Mouse (Mus musculus): Measurements from ENCODE around the gene Tspan4. TPM values are rescaled to one million over a fixed set of nuclear protein-coding genes. Genes with fewer than 3 reads are reported as not detected.

The Tspan4 gene
- total RNA-seq (2021): 10 to 100 TPM; 18.6 to 21.0 TPM
- long read RNA-seq, experiment 1, transcript Tspan4-202 (8 exons, 1,281 nt): major isoform, 17 of 31 reads
- long read RNA-seq, experiment 1, transcript Tspan4-201 (8 exons, 1,466 nt): minor isoform, 11 of 31 reads
- long read RNA-seq, experiment 1, partial matches to known transcripts: 2 of 31 reads
- long read RNA-seq, experiment 1, other reads (novel, unspliced or antisense): 1 of 31 reads
- long read RNA-seq, experiment 2, transcript Tspan4-201 (8 exons, 1,466 nt): major isoform, 11 of 25 reads
- long read RNA-seq, experiment 2, transcript Tspan4-202 (8 exons, 1,281 nt): minor isoform, 10 of 25 reads
- long read RNA-seq, experiment 2, partial matches to known transcripts: 2 of 25 reads
- long read RNA-seq, experiment 2, other reads (novel, unspliced or antisense): 2 of 25 reads

DNA sequence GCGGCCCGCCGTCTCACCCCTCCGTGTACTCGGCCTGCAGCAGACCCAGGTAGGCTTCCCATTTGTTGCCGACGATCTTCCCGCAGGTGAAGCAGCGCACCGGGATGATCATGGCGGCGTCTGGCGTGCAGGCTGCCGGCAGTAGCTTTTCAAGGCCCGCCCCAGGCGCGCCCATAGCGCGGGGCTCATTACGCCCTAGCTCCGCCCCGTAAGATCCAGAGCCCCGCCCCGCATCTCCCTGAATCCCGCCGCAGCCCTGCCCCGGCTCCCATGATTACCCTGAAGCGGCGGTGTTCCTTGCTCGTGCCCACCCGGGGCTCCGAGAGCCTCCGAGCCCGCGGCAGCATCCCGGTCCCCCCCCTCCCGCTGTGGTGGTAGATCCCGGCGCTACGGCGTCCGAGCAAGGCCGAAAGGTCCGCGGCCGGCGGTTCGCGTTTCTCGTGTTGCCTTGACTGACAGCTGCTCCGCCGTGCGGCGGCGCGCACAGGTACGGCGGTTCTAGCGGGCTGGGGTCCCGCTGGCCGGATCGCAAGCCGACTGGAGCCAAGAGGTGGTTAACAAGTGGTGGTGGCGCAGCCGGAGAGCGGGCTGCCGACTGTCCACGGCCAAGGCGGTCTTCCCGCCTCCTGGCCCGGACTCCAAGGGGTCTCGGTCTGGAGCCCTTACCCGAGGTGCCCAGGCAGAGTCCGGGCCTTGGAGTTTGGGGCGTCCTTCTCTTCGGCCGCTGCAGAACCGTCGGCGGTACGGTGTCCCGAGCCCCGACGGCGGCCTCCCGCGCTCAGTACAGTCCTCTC, at the start of gene Tspan4, which contains the start of gene Polr2l:
Gene Tspan4, plus strand, starts transcription at position 230 of the 794 bp plus-strand sequence.
Gene Polr2l, minus strand, starts transcription at position 122 of the 794 bp plus-strand sequence.
- DNase-seq: peak; percentile 82

- no peak for DNase-seq
Observed at GRCm38 (mm10) chr7:141426948-141427730, 47.9 kb upstream of the Tspan4 start.

- DNase-seq: no peak
Observed at GRCm38 (mm10) chr7:141428701-141429100, 46.3 kb upstream of the Tspan4 start.

DNA sequence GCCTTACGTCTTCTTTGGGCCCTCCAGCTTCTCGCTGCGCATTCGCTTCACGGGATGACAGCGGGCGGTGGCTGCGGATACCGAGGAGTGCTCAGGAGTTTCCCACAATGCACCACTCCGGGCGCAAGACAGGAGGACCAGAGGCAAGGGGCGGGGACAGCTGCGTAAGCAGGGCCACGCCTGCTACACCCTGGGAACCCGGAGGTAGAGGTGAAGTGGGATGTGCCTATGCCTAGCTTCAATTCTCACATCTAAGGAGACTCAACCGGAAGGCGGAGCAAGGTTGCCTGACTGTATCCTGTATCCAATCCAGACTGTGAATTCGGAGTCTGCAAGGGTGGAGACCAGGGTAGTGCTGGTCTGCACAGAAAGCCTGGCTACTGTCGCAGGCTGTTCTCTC, 45.7 kb upstream of the Tspan4 start, which contains the start of gene Cend1:
Gene Cend1, minus strand, starts transcription at position 182 of the 400 bp plus-strand sequence.
- DNase-seq: no peak

- no peak for DNase-seq
Observed at GRCm38 (mm10) chr7:141429840-141430584, 45.0 kb upstream of the Tspan4 start.

DNA sequence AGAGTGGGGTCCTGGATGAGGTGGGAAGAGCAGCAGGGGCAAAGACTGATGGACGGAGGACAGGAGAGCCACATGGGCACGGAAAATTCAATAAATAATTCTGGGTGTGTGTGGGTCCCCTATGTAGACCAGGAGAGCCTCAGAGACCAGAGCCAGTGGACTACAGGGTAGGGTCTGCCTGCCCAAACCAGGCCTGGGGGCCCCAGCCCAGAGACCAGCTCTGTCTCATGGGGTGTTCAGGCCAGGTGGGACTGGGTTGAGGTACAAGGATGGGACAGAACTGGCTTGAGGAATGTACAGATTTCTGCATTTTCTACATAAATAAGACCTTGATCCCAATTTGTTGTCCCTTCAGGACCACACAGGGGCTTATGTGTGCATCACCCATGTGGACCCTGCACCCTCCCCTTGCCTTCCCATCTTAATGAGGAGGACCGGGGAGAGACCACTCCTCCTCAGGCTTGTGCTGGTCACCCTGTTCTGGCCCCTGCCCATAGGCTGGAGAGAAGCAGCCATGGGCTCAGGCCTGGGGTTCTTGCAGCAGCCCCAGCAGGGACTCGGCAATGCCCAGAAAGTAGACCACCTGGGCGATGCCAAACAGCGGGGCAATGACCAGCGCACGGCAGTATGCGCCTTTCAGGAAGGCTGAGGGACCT, 44.3 kb upstream of the Tspan4 start:
- DNase-seq: no peak

DNA sequence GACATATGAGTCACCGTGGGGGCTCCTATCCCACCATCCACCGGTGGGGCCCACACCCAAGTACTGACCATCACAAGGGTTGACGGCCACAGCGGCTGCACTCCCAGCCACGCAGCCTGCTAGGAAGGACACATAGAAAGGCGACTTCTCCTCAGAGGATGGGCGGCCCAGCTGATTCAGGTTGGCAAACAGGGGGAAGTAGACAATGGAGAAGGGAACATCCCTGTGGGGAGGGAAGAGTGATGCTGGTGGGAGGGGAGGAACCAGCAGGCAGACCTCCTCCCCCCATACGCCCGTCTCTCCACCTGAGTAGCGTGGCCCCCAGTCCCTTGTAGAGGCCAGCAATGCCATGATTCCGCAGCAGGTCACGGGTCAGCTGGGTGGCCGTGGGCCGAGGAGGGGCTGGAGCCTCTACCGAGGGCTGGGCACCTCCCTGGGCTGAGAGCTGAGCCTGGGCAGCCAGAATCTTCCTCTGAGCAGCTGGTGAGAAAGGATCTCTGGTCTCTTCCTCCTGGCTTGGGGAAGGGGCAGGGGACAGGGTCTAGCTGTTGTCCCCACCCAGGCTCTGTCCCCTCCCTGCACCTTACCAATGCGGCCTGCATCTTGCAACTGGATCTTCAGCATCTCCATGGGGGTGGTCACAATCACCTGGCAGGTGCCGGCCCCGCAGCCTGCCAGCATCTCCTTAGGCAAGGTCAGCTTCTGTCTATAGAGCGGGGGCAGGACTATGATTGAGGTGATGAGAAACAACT, 43.4 kb upstream of the Tspan4 start:
- no peak for DNase-seq

DNA sequence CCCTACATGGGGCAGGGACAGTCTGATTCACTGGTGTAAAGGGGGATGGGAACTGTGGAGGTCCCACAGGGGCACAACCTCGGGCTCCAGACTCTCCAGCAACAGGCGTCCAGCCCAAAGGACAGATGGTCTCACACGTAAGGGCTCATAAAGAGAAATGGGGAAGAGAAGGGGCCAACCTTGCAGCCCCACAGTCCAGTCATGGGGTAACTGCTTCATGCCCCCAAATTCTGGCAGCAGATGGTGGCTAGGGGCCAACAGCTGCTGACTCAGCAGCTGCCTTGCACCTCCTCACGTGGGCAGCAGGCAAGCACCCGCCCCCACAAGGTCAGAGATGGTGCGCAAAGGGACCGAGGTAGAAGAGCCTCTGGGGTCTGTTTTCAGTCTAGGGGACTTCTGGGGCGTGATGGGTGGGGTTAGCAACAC, 42.8 kb upstream of the Tspan4 start:
- DNase-seq: peak; percentile 45

GRCm38 (mm10) chr7:141432741-141433516, 42.1 kb upstream of the Tspan4 start:
- no peak for DNase-seq

GRCm38 (mm10) chr7:141433517-141434400, 41.3 kb upstream of the Tspan4 start:
- no peak for DNase-seq

DNA sequence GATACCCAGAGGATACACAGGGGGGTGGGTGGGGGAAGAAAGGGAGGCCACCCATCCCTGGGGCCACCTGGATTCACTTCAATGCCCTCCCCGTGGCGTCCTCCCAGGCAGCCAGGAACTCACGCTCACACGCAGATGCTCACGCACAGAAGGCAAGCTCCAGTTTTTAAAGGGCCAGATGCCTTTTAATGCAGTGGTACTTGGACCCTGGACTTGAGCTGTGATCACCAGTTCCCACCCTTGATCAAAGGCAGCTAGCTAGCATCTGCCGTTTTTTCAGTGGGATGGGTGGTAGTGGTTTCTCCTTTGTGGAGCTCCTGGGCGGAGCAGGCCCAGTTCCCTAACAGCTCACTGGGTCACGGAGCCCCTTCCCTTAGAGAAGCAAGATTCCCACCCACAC, 40.6 kb upstream of the Tspan4 start:
- no peak for DNase-seq

- DNase-seq: peak; percentile 53
Observed at GRCm38 (mm10) chr7:141435129-141435855, 39.7 kb upstream of the Tspan4 start.

DNA sequence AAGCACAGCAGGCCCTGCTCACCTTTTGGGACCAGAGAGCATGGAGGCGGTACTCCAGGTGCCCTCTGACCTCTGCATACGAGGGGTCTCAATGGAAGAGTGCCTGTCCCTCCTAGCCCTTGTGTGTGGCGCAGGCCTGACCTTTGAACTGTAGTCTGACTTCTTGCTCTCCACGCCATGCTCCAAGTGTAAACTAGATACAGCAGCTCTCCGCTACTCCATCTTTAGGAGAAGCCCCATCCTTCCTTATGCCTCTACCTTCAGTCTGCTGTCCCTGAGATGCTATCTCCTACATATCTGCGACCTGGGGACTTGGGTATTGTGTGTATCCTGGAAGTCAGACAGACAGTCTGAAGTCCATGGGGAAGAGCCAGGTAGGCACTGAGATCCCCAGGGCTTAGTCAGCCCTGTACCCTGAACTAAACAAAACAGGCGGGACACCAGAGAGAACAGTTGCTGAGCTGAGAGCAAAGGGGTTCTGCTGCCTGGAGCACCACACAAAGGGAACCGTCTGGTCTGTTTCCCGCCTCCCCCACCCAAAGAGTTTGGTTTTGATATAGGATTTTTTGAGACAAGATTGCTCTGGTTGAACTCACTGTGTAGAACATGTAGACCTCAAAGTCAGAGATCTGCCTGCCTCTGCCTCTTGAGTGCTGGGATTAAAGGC, 39.1 kb upstream of the Tspan4 start:
- DNase-seq: no peak

DNA sequence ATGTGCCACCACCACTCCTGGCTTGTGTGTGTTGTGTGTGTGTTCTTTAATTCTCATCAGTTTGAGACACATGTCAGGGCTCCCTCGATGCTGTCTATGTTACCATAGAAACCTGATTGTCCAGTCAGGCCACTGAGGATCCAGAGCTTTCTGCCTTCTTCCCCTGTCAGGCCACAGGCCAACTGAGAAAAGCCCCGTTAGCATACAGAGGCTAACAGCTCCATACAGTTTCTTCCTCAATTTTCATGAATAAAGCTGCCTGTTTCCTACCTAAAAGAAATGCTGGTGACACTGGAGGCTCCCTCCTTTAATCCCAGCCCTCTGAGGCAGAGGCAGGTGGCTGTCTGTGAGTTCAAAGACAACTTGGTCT, 38.5 kb upstream of the Tspan4 start:
- no peak for DNase-seq

DNA sequence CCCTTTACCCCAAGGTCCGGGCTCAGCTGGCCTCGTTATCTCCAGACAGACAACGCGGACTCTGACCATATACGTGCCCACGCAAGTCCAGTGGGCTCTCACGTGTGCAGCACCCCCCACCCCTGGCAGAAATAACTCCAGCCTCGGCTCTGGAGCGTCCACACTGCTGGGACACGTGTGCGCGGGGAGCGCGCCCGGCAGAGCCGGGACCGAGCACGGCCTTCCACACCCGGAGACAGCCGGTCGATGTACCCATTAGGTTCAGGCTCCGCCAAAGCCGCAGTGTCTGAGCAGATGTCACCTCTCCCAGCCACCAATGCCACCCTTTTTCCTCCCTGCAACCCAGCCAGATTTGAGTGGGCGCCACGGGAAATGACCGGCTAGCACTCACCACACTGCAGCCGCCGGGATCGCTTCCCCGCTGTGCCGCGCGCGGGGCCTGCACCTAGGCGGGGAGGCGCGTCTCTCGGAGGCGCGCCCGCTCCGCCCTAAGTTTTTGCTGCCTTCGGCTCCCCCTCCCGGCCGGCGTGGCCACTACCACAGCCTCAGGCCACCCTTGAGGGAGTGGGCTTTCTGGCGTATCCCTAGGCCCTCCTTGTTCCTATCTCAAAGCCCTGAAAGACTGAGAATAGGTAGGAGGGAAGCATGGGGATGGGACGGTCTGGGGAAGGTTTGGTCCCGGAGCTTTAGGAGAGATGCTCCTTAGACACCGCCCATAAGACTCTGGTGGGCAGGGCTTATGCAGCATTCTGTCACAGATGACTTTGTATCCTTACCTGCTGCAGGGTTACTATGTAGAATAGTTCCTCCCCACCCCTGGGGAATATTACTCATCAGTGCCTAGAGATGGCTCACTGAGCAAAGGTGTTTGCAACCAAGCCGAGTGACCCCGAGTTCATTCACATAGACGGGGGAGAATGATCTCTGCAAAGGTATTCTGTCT, 37.6 kb upstream of the Tspan4 start, which contains the start of gene Slc25a22:
Gene Slc25a22, minus strand, starts transcription at position 715 of the 943 bp plus-strand sequence.
- DNase-seq: peak; percentile 83

All from gastrocnemius, postnatal 10 days (tissue).